Mouse (Mus musculus): Measurements from ENCODE around the gene Mettl13.

Mettl13 gene

DNA sequence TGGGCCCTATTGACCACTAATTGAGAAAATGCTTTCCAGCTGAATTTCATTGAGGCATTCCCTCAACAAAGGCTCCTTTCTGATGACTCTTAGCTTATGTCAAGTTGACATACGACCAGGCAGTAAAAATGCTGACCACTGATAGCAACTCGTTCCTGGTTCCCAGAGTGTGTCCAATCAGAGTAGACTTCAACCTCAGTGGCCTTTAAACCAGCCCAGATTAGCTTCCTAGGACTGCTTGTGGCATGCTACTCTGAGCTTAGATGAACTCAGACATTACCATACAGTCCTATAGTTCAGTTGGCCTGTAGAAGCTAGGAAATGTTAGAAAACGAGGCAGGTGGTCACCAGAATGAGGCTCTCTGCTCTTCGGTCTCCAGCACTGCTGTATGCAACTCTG lies 16.0 kb downstream of the Mettl13 start:
- no peak for DNase-seq (ENCODE audit: low spot score in 2 of 2)

- no peak for DNase-seq (ENCODE audit: low spot score in 2 of 2)
Observed at GRCm38 (mm10) chr1:162531584-162531983, 16.8 kb downstream of the Mettl13 start.

GRCm38 (mm10) chr1:162530666-162531065 lies 17.7 kb downstream of the Mettl13 start:
- no peak for DNase-seq (ENCODE audit: low spot score in 2 of 2)

GRCm38 (mm10) chr1:162529651-162530050 lies 18.7 kb downstream of the Mettl13 start:
- no peak for DNase-seq (ENCODE audit: low spot score in 2 of 2)

- DNase-seq (ENCODE audit: low spot score in 2 of 2) = no peak
Observed at GRCm38 (mm10) chr1:162515116-162515515, 33.2 kb downstream of the Mettl13 start.

- no peak for DNase-seq (ENCODE audit: low spot score in 2 of 2)
Observed at GRCm38 (mm10) chr1:162510013-162510356, 38.4 kb downstream of the Mettl13 start.

GRCm38 (mm10) chr1:162509329-162510012 lies 38.9 kb downstream of the Mettl13 start:
- DNase-seq (ENCODE audit: low spot score in 2 of 2) = peak; percentile 70 to 80

DNA sequence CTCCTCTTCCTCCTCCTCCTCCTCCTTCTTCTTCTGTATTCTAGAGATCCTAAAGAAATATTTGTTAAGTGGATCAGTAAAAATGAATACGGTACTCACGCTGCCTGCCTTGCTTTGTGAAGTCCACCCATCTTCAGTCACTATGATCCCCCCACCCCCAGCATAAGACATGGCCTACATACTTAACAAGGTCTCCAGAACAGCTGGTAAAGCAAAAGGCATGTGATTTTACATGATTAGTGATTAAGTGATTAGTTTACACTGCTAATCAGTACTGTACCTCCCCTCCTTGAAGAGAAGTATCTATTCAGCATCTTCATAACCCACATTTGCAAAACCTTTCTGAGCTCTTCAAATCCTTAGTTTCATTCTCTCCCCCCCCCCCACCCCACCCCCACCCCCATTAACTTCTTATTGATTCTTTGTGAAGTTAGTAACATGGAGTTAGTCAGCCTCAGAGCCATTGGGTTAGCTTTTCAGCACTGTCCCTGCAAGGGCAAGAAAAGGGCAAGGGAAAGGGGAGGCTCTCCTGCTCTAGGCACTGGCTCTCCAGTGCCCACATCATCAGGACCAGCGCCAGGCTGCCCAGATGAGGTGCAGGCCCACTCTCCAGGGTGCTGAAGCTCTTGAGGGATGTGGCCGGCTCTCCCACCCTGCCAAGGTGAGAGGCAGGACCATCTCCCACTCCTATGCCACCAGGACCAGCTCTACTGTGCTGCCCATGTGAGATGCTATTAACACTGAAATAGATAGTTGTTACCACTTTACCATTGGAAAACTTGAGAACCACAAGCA lies 39.9 kb downstream of the Mettl13 start:
- DNase-seq (ENCODE audit: low spot score in 2 of 2) = no peak

DNA sequence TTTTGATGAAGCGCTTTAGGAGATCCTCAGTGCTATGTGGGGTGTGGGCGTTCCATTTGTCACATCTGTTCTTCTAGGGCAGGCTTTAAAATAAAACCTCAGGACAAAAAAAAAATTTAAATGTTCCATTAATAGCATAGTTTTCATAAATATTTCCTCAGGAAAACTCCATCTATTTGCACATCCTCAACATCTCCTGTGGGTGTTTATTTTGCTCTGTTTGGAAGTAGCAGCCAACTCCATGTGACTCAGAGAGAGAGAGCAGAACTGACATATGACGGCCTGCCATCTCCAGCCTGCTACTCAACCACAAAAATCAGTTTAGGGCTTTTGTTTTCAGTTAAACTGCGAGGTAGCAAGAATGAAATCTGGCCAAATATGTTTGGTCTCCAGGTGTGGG lies 41.8 kb downstream of the Mettl13 start:
- no peak for DNase-seq (ENCODE audit: low spot score in 2 of 2)

GRCm38 (mm10) chr1:162505649-162506048 lies 42.7 kb downstream of the Mettl13 start:
- DNase-seq (ENCODE audit: low spot score in 2 of 2) = no peak

Data from heart, adult 9 months (tissue).